Mouse (Mus musculus) urinary bladder, adult 18-20 months (tissue): ENCODE measurements around the gene Bicra.

Experiments used
- DNase-seq, 2 experiments: peaks; one replicate each; pipeline ENCODE4 v3.0.0; 2022; ENCODE audit warnings: low spot score in 2 of 2, mixed read lengths in 2 of 2

Bicra gene

DNA sequence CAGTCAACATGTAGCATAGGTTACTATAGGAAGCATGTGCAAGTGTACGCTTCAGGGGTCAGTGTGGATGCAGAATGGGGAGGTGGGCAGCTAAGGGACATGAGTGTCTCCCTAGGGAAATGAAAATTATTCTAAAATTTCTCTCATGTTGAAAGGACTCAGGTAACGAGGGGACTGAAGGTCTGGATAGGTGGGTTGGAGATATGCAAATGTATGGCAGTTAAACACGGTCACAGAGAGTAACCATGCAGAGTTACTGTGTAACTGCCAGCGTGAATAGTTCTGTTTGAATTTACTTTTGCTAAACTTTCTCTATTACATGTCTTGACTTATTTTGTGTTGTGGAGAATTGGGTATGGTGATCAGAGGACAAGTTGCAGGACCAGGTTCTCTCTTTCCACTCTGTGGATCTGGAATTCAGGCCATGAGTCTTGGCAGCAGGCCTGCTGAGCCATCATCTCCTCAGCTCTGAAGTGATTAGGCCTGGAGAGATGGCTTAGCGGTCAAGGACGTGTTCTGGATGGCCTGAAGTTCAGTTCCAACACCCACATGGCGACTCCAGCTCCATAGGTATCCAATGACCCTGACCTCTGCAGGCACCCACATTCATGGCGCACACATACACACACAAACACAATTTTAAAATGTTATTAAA, 33.1 kb downstream of the Bicra start:
- DNase-seq = no peak

DNA sequence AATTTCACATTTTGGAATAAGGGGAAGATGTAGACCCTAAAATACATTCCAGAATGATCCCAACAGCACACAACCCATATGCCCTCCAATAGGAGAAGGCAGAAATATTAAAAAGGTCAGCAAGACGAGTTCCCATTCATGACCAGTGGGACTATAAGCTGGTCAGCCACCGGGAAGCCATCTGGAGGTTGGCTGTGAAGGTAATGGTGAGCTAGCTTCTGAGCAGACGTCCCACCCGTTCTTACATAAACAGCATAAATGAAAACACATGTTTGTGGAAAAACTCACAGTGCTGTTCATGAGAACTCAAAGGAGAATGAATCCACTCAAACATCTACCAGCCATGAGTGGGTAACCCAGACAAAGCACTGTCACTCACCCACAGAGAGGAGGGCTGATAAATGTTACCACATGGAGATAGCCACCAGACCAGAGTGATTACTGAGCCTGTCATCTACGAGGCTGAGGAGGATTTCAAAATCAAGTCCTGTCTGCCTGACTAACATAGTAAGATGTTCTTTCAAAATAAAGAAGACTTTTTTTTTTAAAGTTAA, 33.9 kb downstream of the Bicra start:
- DNase-seq = no peak

DNA sequence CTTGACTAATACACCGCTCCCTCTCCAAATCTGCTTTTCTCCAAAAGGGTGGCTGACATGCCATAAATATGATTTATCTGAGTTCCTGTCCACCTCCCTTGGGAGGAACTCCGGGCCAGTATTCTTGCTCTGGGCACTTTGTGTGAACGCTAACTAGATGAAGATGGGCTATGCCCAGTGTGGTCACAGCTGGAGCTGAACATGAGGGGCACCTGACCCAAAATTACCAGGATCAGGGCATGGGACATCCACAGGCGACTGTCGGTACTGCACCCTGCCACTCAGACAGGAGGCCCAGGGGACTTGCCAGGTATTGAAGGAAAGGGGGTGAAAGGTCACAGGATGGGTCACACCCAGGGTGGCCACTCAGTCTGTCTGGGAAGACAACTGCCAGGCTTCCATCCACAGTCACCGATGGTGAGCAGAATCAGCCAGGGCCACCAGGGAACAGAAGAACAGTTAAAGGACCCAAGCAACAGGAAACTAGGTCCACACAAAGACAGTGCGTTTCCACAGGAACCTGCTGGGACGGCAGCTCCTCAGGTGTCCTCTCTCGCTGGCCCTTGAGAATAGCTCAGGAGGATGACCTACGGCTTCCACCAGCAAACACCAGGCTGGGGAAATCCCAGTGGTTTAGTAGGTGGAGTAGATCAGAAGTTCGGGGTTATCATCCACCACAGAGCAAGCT, 35.0 kb downstream of the Bicra start:
- no peak for DNase-seq

DNA sequence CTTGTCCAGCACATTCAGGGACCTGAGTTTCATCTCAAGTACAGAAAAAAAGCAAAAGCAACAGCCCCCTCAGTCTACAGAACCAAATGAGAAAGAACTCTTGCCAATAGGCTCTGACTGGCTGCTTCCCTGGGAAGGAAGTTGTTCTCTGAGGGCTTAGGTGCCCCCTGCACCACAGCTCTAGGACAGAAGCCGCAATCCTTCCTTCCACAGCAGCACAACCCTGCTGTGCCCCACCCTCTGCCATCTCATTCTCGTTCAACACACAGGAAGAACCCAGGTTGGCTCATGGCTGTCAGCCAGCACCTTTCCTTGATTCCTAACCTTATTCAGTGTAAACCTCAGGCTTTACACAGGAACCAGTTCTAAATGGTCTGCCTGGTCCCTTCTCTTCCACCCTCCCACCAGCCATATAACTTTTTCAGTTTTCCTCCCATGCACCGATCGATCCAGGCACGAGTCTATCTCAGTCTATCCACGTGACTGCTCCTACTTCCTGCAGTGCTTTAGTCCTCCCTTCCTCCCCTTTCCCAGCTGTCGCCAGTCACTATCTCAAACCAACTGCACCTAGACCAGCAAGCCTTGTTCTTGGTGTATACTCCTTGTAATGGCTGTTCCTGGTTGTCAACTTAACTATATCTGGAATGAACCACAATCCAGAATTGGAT, 36.2 kb downstream of the Bicra start:
- DNase-seq = no peak

DNA sequence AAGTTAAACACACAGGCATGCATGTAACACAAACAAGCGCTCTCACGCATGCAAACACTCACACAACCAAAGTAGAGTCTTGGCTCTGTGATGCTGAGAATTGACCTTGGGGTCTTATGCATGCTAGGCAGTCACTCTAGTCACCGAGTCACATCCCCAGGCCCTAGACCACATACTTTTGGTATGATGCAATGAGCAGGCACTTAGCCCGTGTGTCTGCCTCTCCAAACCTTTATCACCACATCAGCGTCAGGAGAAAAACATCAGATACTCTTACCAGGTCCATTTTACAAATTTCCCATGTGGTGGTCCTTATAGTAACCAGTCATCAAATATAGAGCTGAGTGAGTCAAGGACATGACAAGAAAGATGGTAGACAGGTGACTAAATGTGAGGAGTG, 37.1 kb downstream of the Bicra start:
- no peak for DNase-seq

DNA sequence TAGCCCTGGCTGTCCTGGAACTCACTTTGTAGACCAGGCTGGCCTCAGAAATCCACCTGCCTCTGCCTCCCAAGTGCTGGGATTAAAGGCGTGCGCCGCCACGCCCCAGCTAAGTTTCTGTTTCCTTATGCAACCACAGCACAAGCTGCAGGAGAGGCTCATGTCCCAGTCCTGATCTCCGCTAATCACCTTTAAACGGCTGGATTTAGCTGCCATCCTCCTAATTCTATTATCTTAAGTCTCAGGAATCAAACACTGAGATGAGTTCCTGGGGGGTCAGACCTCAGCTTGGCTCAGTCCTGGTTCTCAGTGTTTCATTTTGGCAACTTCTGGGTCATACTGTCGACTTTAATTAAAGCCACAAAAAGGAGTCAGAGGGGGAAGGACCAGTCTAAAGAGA, 38.1 kb downstream of the Bicra start:
- no peak for DNase-seq

DNA sequence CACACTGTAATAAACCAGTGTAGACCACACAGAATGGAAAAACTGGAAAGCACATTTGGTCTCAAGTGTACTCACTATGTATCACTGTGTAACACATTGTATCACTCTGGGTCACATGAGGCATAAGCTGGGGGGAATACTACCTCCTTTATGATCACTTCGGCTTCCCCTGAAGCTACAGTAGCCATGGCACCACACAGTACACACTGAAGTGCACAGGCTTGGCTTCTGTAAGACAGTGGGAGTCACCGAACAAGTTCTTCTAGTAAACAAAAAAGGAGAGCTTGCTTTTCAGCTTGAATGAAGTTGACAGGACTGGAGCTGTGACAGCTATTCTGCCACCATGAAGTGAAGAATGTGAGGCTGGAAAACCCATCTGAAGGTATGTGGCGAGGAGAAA, 42.7 kb downstream of the Bicra start:
- DNase-seq = no peak

DNA sequence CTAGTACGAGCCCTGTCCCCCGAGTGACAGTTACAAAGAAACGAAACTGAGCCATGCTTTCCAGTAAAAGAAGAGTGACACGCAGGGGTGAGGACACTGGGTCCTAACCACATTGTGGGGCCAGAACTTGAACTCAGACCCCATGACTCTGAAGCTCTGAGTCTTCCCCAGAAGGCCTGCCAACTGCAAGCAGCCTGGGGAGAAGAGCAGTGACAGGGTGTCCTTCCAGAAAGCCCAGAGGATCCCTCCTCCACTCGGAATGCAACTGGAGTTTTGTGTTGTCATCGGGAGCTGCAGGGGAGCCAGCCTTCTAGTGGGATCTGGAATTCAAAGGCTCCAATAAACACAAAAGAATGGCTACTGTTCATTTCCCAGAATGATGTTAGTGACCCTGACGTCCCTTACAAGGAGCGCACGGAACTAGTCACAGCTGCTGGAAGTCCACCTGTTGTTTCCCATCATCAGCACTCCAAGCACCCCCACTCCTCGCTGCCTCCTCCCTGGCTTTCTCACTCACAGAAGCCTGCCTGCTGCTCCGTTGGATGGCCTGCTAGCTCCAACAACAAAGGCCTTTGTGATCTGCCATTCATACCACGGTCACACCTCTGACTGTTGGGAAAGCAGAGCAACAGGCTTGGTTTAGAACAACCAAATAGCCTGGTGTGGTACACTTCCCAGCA, 43.4 kb downstream of the Bicra start:
- DNase-seq = no peak

DNA sequence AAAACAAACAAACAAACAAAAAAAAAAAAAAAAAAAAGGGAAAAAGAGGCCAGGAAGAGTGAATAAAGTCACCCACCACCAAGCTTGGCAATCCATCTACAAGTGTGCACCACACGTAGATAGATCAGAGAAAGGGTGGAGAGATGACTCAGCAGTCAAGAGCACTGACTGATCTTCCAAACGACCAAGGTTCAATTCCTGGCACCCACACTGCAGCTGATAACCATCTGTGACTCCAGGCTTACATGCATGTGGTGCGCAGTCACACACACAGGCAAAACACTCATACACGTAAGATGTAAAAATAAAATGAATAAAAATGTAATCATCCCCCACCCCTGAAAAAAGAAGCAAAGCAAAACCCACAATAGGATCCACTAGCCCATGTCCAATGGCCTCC, 44.7 kb downstream of the Bicra start:
- no peak for DNase-seq

DNA sequence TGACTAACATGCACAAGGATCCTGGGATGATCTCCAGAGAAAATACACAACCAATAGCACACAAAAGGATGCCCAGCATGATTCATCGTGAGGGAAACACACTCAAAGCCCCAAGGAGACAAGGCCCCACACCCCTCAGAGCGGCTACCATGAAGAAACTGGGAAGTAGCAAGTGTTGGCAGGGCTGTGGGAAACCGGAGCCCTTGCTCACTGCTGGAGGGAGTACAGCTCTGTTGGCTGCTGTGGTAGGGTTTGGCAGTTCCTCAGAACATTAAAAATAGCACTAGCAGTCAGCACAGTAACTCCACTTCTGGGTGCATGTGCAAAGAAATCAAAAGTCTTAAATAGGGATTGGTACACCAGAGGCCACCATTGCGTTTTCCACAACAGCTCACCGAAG, 45.5 kb downstream of the Bicra start:
- DNase-seq = peak in 1 of 2 experiments; percentile 47

DNA sequence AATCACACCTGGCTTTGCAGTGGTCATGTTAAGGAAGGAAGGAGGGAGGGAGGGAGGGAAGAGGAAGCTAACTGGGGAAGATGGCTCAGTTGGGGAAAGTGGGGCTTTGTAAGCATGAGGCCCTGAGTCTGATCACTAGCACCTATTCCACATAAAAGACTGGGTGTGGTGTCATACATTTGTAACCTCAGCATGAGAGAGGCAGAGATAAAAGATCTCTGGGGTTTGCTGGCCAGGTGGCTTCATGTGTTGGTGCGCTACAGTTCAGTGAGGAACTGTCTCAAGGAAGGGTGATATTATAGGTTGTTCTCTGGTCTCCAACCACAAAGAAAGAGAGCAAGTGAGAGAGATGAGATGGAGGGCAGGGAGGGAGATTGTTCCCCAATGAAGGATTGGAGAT, 46.0 kb downstream of the Bicra start:
- DNase-seq = no peak

DNA sequence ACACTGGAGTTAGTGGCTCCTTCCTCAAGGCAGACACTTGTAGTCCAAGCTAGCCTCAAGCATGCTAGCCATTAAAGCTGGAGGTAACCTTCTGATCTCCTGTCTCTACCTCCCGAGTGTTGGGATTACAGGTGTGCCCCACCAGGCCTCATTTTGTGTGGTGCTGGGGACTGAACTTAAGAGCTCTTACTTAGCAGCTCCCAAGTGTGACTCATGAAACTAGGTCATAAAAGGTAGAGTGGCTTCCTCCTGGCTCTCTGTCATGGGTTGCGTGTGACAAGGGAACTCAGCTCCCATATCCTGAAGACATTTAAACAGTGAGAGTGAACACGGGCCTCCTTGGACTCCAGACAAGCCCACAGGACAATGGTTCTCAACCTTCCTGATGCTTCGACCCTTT, 53.9 kb downstream of the Bicra start:
- DNase-seq = no peak

DNA sequence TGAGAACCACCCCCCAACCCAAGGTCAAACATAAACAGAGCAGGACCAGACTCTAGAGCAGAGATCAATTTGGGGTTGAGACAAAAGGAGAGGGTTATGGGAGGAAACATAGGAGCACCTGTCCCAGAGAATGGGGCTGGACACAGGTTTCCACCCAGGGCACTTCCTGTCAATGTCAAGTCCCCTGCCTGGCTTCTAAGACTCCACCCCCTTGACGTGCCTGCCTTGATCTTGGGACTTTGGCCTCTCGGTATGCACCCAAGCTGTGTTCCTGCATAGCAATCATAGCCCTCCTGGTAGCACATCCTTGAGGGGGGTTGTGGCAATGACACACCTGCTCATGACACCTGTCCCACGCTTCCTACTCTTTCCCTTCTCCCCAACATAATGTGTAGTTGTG, 54.6 kb downstream of the Bicra start:
- DNase-seq = no peak

DNA sequence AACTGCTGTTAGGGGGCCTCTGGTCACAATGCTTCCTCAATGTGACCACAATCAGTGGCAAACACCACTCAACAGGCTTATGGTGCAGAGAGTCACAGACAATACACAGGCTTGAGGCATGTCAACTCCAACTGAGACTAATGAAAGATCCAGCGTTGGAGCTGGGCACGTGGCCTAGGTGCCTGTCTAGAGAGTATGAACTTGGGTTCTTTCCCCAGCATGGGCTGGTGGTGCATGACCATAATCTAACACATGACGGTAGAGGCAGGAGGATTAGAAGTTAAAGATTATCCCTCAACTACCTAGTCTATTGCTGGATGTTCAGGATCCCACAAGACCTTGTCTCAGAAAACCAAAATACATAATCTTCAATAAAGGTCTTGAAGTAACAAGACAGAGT, 56.0 kb downstream of the Bicra start:
- DNase-seq = no peak

DNA sequence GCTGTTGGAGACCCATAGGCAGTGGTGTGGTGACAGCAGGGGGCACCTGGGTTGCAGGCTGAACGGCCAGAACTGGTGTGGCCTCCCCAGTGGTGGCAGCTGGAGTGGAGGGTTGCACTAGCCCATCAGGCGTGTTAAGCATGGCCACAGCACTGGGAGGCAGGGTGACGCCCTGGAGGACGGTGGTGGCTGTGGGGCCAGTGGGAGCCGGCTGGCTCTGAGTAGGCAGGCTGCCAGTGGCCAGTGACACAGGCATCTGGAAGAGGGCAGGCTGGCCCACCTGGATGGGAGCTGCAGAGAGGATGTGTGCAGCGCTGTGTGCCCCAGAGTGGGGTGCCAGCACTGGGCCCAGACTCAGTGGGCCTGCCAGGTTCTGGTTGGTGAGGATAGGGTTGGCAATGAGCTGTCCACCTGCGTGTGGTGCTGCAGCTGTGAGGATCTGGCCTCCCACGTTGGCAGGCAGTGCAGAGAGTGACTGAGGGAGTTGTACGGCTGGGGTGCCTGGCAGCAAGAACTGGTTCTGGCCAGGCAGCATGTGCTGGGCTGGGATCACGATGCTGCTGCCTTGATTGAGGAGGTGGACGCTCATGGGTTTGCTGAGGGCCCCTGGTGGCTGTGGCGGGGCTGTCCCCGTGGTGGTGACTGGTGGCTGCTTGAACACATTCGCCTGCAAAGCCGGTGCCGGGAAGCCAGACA, 59.9 kb downstream of the Bicra start:
- DNase-seq = no peak

DNA sequence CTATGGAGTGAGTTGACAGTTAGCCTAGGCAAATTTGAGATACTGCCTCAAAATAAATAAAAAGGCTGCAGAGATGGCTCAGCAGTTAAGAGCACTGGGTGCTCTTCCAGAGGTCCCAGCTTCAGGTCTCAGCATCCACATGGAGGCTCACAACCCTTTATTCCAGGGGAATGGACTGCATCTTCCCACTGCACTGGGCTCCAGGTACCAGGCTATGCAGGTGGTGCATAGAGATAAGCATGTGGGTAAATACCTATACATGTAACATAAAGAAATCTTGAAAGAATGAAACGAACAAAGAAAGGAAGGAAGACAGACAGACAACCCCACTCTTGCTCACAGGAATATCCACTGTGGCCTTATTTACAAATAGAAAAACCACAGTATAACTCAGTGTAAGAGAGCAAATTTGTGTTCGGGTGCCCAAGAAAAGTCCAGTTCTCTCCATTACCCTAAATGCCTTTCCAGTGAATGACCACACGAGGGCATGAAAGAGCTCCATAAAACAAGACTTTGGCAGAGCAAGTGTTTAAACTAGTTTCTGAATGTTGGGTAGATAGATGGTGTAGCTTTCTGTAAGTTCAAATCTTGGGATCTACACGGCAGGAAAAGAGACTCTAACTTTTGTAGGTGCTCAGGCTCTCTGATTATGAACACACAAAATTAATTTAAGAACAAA, 64.9 kb downstream of the Bicra start:
- no peak for DNase-seq

DNA sequence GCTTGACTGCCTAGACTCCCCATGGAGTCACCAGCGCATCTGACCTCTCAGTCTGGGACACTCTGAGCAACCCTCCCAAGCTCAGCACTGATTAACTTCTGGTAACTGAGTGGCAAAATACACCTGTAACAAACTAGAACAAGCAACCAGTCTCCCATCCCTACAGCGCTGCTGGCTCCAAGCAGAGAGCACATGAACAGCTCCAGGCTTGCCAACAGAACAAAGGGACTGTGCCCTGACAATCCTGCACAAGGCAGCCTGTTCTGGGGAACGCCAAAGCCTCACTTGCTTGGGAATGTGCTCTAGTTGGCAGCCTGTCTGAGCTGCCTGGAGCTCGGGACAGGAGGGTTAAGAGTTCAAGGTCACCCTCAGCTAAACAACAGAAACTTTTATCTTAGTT, 66.2 kb downstream of the Bicra start:
- no peak for DNase-seq

DNA sequence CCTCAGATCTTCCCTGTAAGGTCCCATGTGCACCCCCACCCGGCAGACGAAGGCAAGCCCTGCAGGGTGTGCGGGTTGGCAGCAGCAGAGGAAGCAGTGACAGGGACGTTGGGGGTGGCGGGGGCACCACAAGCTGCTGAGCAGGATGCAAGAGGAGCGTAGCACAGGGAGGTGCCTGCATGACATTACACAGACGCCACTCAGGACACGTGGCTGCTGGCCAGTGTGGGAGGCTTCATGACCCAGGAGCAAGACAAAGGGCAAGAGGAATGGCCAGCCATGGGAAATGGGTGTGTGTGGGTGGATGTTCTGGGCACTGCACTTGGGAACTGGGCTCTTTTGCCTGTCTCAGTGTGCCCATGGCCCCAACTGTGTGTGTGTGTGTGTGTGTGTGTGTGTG, 67.5 kb downstream of the Bicra start:
- no peak for DNase-seq

DNA sequence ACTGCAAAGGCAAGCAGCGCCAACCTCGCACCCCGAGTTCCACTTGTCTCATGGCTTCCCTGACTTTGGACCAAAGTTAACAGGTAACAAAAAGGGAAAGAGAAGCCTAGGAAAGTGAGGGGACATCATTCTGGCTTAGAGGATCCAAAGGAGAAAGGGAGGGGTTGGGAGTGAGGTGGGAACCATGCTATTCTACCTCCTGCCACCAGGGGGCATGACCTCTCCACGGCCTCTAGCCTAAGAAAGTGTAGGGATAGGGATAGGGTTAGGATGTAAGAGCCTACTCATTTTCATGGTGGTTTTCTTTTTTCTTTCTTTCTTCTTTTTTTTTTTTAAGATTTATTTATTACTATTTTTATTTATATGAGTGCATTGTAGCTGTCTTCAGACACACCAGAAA, 71.8 kb downstream of the Bicra start:
- no peak for DNase-seq

DNA sequence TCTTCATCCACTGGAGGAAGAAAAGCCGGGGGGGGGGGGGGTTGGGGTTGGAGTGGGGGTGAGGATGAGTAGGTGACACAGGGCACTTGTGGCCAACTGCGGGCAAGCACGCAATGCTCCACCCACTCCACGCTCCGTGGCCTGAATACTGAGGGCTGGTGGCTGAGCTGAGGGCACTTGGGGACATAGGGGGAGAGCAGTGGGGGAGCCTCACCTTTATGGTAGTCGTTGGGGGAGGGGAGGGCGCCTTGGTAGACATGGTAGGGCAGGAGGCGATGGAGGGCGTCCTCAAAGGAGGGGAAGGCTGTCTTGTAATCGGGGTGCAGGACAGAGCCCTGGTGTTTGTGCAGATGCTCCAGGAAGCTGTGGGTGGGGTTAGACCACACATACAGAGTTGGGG, 72.3 kb downstream of the Bicra start:
- no peak for DNase-seq

DNA sequence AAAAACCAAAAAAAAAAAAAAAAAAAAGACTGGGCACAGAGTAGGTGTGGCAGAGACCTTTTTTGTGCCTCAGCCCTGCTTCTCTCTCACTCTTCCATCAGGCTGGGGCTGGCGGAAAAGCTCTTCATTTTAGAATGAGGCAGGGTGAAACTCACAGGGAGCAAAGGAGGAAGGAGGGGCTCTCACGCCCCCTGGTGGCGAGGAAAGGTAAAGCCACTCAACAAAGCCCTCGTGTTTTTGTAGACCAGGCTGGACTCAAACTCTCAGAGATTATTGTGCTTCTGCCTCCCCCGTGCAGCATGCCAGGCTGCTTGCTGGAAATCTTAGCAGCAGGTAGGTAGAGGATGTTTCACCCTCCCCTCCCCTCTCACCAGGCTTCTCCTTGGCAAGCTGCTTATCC, 73.0 kb downstream of the Bicra start:
- peak in 1 of 2 experiments; percentile 42 for DNase-seq
